Mouse (Mus musculus): ENCODE results near the gene Mctp1.
"Not testable (repeated sequence)": the region's sequence is repeated elsewhere in the genome, so short reads cannot be mapped to it uniquely, and the experiment has no call there.

The Mctp1 gene

DNA sequence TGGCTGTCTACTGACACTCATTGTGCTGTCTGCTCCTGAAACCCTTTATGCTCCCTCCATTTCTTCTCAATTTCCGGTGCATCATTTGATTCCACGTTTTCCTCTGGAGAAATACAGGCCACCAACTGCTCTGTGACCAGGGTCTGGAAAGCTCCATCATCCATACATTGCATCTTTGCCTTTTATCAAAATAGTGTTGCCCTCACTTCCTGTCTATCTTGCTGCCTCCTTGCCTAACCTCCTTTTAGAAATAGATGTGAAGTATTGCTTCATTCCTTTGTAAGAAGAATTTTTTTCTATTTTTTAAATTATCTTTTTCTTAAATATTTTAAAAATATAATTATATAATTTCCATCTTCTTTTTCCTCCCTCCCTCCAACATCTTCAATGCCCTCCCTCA is 98.7 kb downstream of the Mctp1 start:
- no peak for DNase-seq (ENCODE audit: low spot score)

DNA sequence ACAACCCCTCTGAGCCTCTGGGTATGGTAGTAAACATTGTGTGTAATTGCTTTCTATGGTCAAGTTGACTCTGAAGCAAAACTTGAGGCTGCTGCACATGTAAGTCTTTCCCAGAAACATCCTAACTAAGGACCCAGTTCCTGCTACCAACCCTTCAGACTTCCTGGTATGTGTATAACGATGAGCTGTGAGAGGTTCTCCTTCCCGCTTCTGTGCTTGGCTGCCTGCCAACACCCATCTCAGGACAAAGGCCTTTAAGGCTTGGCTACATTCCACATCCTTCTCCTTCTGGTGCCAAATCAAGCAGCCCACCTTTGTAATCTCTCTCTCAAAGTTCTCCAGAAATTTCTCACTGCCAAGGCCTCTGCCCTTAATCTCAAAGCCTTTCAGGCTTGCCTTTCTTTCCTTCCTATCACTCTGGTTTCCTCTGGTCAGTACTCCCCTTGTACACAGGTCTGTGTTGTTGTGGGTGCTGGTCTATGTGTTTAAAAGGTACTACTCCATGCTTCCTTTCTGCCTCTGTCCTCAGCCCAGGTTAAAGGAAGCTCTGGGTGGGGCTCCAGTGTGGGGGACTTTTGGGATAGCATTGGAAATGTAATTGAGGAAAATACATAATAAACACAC is 99.9 kb downstream of the Mctp1 start:
- no peak for DNase-seq (ENCODE audit: low spot score)

DNA sequence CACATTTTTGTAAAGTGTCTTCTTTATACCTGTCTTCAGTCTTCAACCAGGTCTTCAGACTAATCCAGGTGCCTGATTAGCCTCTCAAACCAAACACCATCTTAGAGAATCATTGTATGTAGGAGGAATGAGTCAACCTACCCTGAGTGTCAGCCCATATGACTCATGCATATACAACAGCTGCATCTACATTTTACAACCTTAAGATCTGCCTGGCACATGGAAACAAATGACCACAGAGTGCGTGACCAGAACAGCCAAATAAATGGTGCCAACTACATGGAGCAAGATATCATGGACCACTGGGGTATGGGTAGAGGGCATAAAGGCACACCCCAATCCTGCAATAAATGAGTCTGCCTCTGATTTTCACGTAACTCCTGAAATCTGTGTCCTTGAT is 131.6 kb downstream of the Mctp1 start:
- DNase-seq (ENCODE audit: low spot score): no peak

DNA sequence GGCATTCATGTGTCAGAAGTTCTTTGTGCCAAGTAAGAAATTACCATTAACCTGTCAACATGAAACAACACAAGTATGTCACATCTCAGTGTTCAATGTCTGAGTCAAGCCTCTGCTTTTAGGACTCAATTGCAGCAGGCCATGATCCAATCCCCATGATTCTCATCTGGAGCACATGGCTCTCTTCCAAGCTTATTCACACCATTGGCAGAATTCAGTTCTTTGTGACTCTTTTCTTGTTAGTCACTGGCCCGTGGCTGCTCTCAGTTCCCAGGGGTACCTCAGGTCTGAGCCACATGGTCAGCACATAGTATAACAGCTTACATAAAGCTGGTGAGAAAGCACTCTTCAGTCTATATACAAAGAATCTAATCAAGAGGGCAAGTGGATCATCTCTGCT is 138.8 kb downstream of the Mctp1 start:
- no peak for DNase-seq (ENCODE audit: low spot score)

- no peak for DNase-seq (ENCODE audit: low spot score)
Measured at GRCm38 (mm10) chr13:76527326-76527725, 143.0 kb downstream of the Mctp1 start.

DNA sequence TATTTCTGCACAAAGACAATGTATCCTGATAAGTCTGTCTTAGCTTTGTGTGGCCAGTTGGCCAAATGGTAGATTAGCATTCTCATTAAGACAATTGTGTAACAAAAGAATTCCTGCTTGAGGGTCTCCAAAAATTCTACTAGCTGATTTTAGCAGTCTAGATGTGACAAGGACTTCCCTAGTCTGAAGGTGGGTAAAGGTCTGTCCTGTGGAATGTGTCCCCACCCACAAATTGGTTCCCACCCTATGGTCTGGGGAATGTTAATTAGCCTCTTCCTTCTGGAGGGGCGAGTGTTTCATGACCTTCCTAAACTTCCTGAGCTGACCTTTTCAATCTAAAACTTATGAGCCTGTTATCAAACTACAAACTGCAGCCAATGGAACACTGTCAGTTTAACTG is 143.4 kb downstream of the Mctp1 start:
- no peak for DNase-seq (ENCODE audit: low spot score)

- DNase-seq (ENCODE audit: low spot score): no peak
Measured at GRCm38 (mm10) chr13:76529915-76530314, 145.6 kb downstream of the Mctp1 start.

- DNase-seq (ENCODE audit: low spot score): no peak
Measured at GRCm38 (mm10) chr13:76530867-76531504, 146.7 kb downstream of the Mctp1 start.

DNA sequence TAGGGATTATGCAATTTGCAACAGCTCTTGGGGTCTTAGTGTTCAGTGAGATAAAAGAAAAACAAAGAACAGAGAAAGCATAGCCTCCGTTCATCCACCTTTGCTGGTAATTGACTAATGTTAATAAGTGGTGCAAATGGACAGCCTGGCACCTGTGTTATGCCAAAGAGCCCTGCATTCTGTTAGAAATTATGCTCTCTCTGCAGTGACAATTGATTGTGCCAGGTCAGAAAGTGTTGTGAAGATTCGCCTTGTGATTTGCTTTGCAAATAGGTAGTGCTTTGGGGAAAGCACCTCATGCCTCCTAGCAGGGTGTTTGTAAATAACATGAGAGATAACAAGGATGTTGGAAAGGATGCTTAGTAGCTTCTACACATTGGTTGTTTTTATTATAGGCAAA is 163.5 kb downstream of the Mctp1 start:
- DNase-seq (ENCODE audit: low spot score): no peak

GRCm38 (mm10) chr13:76560918-76561317 is 176.6 kb downstream of the Mctp1 start:
- no peak for DNase-seq (ENCODE audit: low spot score)

- no peak for DNase-seq (ENCODE audit: low spot score)
Measured at GRCm38 (mm10) chr13:76561594-76561993, 177.3 kb downstream of the Mctp1 start.

GRCm38 (mm10) chr13:76564061-76564460 is 179.7 kb downstream of the Mctp1 start:
- DNase-seq (ENCODE audit: low spot score): no peak

GRCm38 (mm10) chr13:76566024-76566423 is 181.7 kb downstream of the Mctp1 start:
- no peak for DNase-seq (ENCODE audit: low spot score)

DNA sequence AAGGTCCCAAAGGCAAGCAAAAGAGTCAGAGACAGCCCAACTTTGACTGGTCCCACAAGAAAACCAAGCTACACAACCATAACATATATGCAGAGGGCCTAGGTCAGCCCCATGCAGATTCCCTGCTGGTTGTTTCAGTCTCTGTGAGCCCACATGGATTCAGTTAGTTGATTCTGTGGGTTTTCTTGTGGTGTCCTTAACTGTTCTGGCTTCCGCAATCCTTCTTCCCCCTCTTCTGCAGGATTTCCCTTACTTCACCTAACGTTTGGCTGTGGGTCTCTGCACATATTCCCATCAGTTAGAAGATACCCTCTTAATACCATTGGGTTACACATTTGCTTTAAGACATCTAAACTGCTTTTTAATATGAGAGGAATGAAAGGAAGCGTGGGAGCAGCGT is 183.1 kb downstream of the Mctp1 start:
- DNase-seq (ENCODE audit: low spot score): no peak

DNA sequence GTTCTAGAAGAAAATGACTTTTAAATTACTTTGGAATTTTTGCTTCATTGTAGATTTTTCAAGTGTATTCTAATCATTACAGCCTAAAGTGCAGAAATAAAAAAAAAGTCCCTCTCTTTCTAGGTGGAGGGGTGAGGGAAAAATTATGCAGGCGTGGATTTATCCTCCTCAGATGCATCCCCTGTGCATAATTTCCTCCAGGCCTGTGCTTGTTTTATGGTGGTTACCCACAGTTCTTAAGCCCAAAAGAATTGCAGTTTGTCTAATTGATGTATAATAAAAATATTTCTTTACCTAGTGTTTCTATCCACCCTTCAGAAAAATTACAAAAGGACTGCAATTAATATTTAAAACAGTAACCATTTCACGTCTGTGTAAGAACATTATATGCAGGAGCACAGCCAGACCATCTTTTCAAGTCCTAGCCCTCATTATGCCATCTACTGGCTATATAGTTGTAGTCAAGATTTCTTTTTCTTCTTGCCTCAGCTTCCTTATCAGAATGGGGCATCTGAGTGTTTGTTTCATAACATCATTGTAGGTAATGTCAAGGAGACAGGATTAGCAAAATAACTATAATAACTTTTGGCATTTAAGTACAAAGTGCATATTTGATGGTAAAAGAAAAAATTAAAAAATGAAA is 184.4 kb downstream of the Mctp1 start:
- no peak for DNase-seq (ENCODE audit: low spot score)

- no peak for DNase-seq (ENCODE audit: low spot score)
Measured at GRCm38 (mm10) chr13:76579414-76579813, 195.1 kb downstream of the Mctp1 start.

- no peak for DNase-seq (ENCODE audit: low spot score)
Measured at GRCm38 (mm10) chr13:76585447-76585846, 201.1 kb downstream of the Mctp1 start.

GRCm38 (mm10) chr13:76590709-76591108 is 206.4 kb downstream of the Mctp1 start:
- DNase-seq (ENCODE audit: low spot score): not testable (repeated sequence)

GRCm38 (mm10) chr13:76591189-76591588 is 206.9 kb downstream of the Mctp1 start:
- no peak for DNase-seq (ENCODE audit: low spot score)

- DNase-seq (ENCODE audit: low spot score): no peak
Measured at GRCm38 (mm10) chr13:76591692-76592091, 207.4 kb downstream of the Mctp1 start.

DNA sequence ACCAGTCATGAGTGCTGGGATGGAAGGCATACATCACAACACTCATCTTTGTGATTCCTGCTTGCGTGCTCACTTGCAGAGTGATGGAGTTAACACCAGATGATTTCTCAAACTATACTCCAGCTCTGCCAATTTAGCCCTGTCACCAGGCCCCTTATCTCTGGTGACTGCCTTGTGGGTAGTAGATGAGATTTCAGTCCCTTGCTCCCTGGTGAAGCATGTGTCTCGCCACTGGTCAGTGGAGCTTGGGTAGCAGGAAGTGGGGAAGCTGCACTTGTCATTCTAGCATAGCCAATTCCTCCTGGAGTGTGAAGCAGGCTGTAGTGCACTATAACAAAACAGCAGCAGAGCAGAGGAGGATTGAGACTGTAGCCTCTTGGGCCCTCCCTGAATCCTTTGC is 208.6 kb downstream of the Mctp1 start:
- DNase-seq (ENCODE audit: low spot score): no peak

DNA sequence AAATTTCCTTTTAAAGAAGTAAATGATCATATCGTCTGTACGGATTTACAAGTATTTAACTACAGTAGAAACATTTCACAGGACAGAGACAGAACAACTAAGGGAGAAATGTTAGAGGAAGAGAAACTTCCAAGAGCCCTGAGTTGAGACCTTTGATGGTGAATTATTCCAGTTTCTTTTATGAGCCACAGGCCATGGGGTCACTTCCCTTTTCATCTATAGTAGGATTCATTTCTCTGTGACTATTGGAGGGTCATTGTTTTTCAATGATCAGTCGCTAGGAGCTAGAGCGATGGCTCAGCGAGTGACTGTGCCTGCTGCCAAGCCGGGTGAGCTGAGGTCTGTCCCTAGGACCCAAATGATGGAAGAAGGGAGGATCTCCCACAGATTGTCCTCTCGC is 212.7 kb downstream of the Mctp1 start:
- DNase-seq (ENCODE audit: low spot score): no peak

DNA sequence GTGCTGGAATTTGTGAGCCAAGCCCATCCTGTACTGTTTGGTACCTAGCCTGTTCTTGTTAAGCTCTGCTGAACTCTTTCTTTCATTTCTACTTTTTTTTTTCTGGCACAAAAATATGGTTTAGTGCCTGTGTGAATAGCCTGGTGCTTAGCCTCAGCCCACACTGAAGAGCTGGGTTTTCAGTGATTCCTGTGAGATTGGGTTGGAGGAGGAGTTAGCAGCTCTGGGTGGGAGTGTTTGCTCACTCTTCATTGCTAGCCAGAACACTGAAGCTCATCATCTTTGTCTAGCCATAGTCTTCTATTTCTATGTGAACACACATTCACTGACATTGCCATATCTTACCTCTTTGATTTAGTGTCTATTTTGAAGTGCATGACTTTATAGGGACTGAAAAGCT is 225.1 kb downstream of the Mctp1 start:
- DNase-seq (ENCODE audit: low spot score): no peak

GRCm38 (mm10) chr13:76611499-76611898 is 227.2 kb downstream of the Mctp1 start:
- DNase-seq (ENCODE audit: low spot score): no peak

All from urinary bladder, postnatal 10 days (tissue).